Mouse (Mus musculus) neural tube, embryonic 13.5 days (tissue): ENCODE data around the gene Itih5. TPM values are rescaled to one million over a fixed set of nuclear protein-coding genes. Genes with fewer than 3 reads are reported as not detected.
A peak's percentile ranks its signal among the peaks of the same experiment; 100 is the strongest.

Source experiments
- ATAC-seq: fragments of 200-750 bp; cut with Nextera tagmentation; 2 replicates; pipeline ENCODE4 v1.8.0; 2017; ENCODE audit warnings: low read depth, mild to moderate bottlenecking, moderate TSS enrichment, moderate library complexity
- H3K27ac ChIP-seq: fragments of 300-500 bp; sonication (generic); replicated peaks from 2 replicates; pipeline ENCODE4 v1.5.1; 2015; ENCODE audit warnings: moderate library complexity, mild to moderate bottlenecking, inconsistent platforms
- H3K27me3 ChIP-seq: fragments of 300-500 bp; sonication (generic); 2 replicates; pipeline ENCODE4 v1.6.1; 2015; ENCODE audit warnings: mild to moderate bottlenecking, inconsistent platforms
- H3K36me3 ChIP-seq: fragments of 300-500 bp; sonication (generic); 2 replicates; pipeline ENCODE4 v1.6.1; 2015; ENCODE audit warnings: mild to moderate bottlenecking, inconsistent platforms
- H3K4me1 ChIP-seq: fragments of 300-500 bp; sonication (generic); replicated peaks from 2 replicates; pipeline ENCODE4 v1.6.1; 2015; ENCODE audit warnings: inconsistent platforms
- H3K4me2 ChIP-seq: fragments of 300-500 bp; sonication (generic); 2 replicates; pipeline ENCODE4 v1.6.1; 2015; ENCODE audit warnings: inconsistent platforms, mild to moderate bottlenecking, moderate library complexity
- H3K4me3 ChIP-seq: fragments of 300-500 bp; sonication (generic); 2 replicates; pipeline ENCODE4 v1.5.1; 2015; ENCODE audit warnings: mild to moderate bottlenecking, inconsistent platforms
- H3K9ac ChIP-seq: fragments of 300-500 bp; sonication (generic); 2 replicates; pipeline ENCODE4 v1.6.1; 2015; ENCODE audit warnings: moderate library complexity, mild to moderate bottlenecking, inconsistent platforms
- H3K9me3 ChIP-seq: fragments of 300-500 bp; sonication (generic); 2 replicates; pipeline ENCODE4 v1.6.1; 2016; ENCODE audit warnings: inconsistent platforms
- WGBS: fragments of 180-500 bp; shearing (Covaris S2); methylation state at CpG from one replicate; pipeline ENCODE4 v1.1.7; 2015; 5-methylcytosine and 5-hydroxymethylcytosine counted together
- polyA plus RNA-seq: library from polyadenylated mRNA; unstranded; fragments of >200 nt; fragmentation: Nextera tagmentation; extraction: Ambion mirVana; gene quantifications from 2 replicates; pipeline ENCODE4 v1.2.1, GENCODE M21; 2015

The Itih5 gene
- polyA plus RNA-seq, 1 experiment from 2014 or later = 8.9 TPM

- no peak overlapping the region for H3K4me3 ChIP-seq
- ATAC-seq = no peak
- no peaks in the 10 kb centered on the region for H3K36me3 ChIP-seq
- no peak overlapping the region for H3K9ac ChIP-seq
- H3K4me2 ChIP-seq = no peak overlapping the region
- H3K27ac ChIP-seq = no peak overlapping the region
- H3K4me1 ChIP-seq = no peaks in the 10 kb centered on the region
- 80% methylated on average over 2 of the region's 2 CpGs for WGBS
- H3K9me3 ChIP-seq = no peaks in the 10 kb centered on the region
- peaks cover 7% of the 10 kb centered on the region for H3K27me3 ChIP-seq
Observed at GRCm38 (mm10) chr2:10137320-10137719, 16.1 kb upstream of the Itih5 start.

GRCm38 (mm10) chr2:10140456-10140855 lies 12.9 kb upstream of the Itih5 start:
- peaks cover 10% of the 10 kb centered on the region for H3K27me3 ChIP-seq
- 74% methylated on average over 5 of the region's 5 CpGs for whole genome bisulfite sequencing
- H3K36me3 ChIP-seq = no peaks in the 10 kb centered on the region
- H3K4me3 ChIP-seq = no peak overlapping the region
- H3K9ac ChIP-seq = no peak overlapping the region
- H3K4me1 ChIP-seq = no peaks in the 10 kb centered on the region
- no peak overlapping the region for H3K4me2 ChIP-seq
- no peaks in the 10 kb centered on the region for H3K9me3 ChIP-seq
- no peak for ATAC-seq
- no peak overlapping the region for H3K27ac ChIP-seq

- Histone ChIP-seq H3K27ac (no peak overlapping the region), H3K9me3 (no peaks in the 10 kb centered on the region), H3K27me3 (peaks cover 23% of the 10 kb centered on the region), H3K4me2 (no peak overlapping the region), H3K4me1 (no peaks in the 10 kb centered on the region), H3K9ac (no peak overlapping the region), H3K36me3 (no peaks in the 10 kb centered on the region), H3K4me3 (no peak overlapping the region)
- WGBS = 28% methylated on average over 8 of the region's 8 CpGs
- ATAC-seq = peak; percentile 89
Observed at GRCm38 (mm10) chr2:10142472-10143454, 10.6 kb upstream of the Itih5 start.

GRCm38 (mm10) chr2:10145514-10145913 lies 7.9 kb upstream of the Itih5 start:
- H3K9me3 ChIP-seq = no peaks in the 10 kb centered on the region
- H3K27me3 ChIP-seq = peaks cover 23% of the 10 kb centered on the region
- no peaks in the 10 kb centered on the region for H3K36me3 ChIP-seq
- ATAC-seq = no peak
- H3K4me1 ChIP-seq = no peaks in the 10 kb centered on the region
- H3K4me2 ChIP-seq = no peak overlapping the region
- no peak overlapping the region for H3K4me3 ChIP-seq
- 48% methylated on average over 6 of the region's 6 CpGs for WGBS
- H3K27ac ChIP-seq = no peak overlapping the region
- H3K9ac ChIP-seq = no peak overlapping the region

GRCm38 (mm10) chr2:10147176-10147575 lies 6.2 kb upstream of the Itih5 start:
- ATAC-seq = no peak
- no peaks in the 10 kb centered on the region for H3K4me1 ChIP-seq
- H3K27me3 ChIP-seq = peaks cover 20% of the 10 kb centered on the region
- no peak overlapping the region for H3K27ac ChIP-seq
- no peaks in the 10 kb centered on the region for H3K9me3 ChIP-seq
- H3K9ac ChIP-seq = no peak overlapping the region
- H3K4me2 ChIP-seq = no peak overlapping the region
- no peaks in the 10 kb centered on the region for H3K36me3 ChIP-seq
- no peak overlapping the region for H3K4me3 ChIP-seq
- 83% methylated on average over 8 of the region's 8 CpGs for WGBS

GRCm38 (mm10) chr2:10152590-10152989 lies 781 bp upstream of the Itih5 start:
- H3K9me3 ChIP-seq = no peaks in the 10 kb centered on the region
- no peak overlapping the region for H3K4me3 ChIP-seq
- no peaks in the 10 kb centered on the region for H3K36me3 ChIP-seq
- H3K9ac ChIP-seq = no peak overlapping the region
- peaks cover 16% of the 10 kb centered on the region for H3K4me1 ChIP-seq
- H3K27ac ChIP-seq = no peak overlapping the region
- 0 out of 2 replicates have a peak, but pooled peaks cover 3% of the 10 kb centered on the region for H3K27me3 ChIP-seq
- no peak for ATAC-seq
- 84% methylated on average over 5 of the region's 5 CpGs for WGBS
- H3K4me2 ChIP-seq = no peak overlapping the region

GRCm38 (mm10) chr2:10157184-10157583 lies 3.8 kb downstream of the Itih5 start:
- peaks cover 16% of the 10 kb centered on the region for H3K4me1 ChIP-seq
- no peak for ATAC-seq
- H3K9me3 ChIP-seq = no peaks in the 10 kb centered on the region
- H3K36me3 ChIP-seq = no peaks in the 10 kb centered on the region
- H3K27ac ChIP-seq = no peak overlapping the region
- H3K4me2 ChIP-seq = no peak overlapping the region
- no peak overlapping the region for H3K9ac ChIP-seq
- no peak overlapping the region for H3K4me3 ChIP-seq
- H3K27me3 ChIP-seq = no peaks in the 10 kb centered on the region
- WGBS = 83% methylated on average over 10 of the region's 10 CpGs

- H3K4me3 ChIP-seq = no peak overlapping the region
- no peaks in the 10 kb centered on the region for H3K27me3 ChIP-seq
- H3K4me2 ChIP-seq = no peak overlapping the region
- no peaks in the 10 kb centered on the region for H3K9me3 ChIP-seq
- 91% methylated on average over 4 of the region's 4 CpGs for WGBS
- H3K36me3 ChIP-seq = no peaks in the 10 kb centered on the region
- no peak for ATAC-seq
- no peak overlapping the region for H3K9ac ChIP-seq
- H3K27ac ChIP-seq = no peak overlapping the region
- no peaks in the 10 kb centered on the region for H3K4me1 ChIP-seq
Observed at GRCm38 (mm10) chr2:10162011-10162410, 8.6 kb downstream of the Itih5 start.

- no peak overlapping the region for H3K9ac ChIP-seq
- no peaks in the 10 kb centered on the region for H3K9me3 ChIP-seq
- no peak overlapping the region for H3K4me2 ChIP-seq
- no peaks in the 10 kb centered on the region for H3K4me1 ChIP-seq
- ATAC-seq = no peak
- H3K27ac ChIP-seq = no peak overlapping the region
- no peaks in the 10 kb centered on the region for H3K36me3 ChIP-seq
- WGBS = 68% methylated on average over 6 of the region's 6 CpGs
- H3K27me3 ChIP-seq = no peaks in the 10 kb centered on the region
- no peak overlapping the region for H3K4me3 ChIP-seq
Observed at GRCm38 (mm10) chr2:10166635-10167034, 13.3 kb downstream of the Itih5 start.

GRCm38 (mm10) chr2:10167283-10167682 lies 13.9 kb downstream of the Itih5 start:
- ATAC-seq = no peak
- 92% methylated on average over 11 of the region's 11 CpGs for WGBS

GRCm38 (mm10) chr2:10168016-10168415 lies 14.6 kb downstream of the Itih5 start:
- no peak overlapping the region for H3K4me3 ChIP-seq
- no peak for ATAC-seq
- no peak overlapping the region for H3K4me2 ChIP-seq
- H3K9me3 ChIP-seq = no peaks in the 10 kb centered on the region
- 62% methylated on average over 8 of the region's 8 CpGs for WGBS
- no peak overlapping the region for H3K9ac ChIP-seq
- no peak overlapping the region for H3K27ac ChIP-seq
- no peaks in the 10 kb centered on the region for H3K4me1 ChIP-seq
- H3K27me3 ChIP-seq = no peaks in the 10 kb centered on the region
- H3K36me3 ChIP-seq = no peaks in the 10 kb centered on the region

More at GRCm38 (mm10) chr2:10167283-10167682, 13.9 kb downstream of the Itih5 start:
- Histone ChIP-seq H3K27ac (no peak overlapping the region), H3K4me2 (no peak overlapping the region), H3K4me3 (no peak overlapping the region), H3K4me1 (no peaks in the 10 kb centered on the region), H3K9me3 (no peaks in the 10 kb centered on the region), H3K27me3 (no peaks in the 10 kb centered on the region), H3K36me3 (no peaks in the 10 kb centered on the region), H3K9ac (no peak overlapping the region)

- Histone ChIP-seq H3K9ac (no peak overlapping the region), H3K4me2 (no peak overlapping the region), H3K36me3 (no peaks in the 10 kb centered on the region), H3K9me3 (no peaks in the 10 kb centered on the region), H3K4me3 (no peak overlapping the region), H3K27ac (no peak overlapping the region), H3K27me3 (no peaks in the 10 kb centered on the region), H3K4me1 (no peaks in the 10 kb centered on the region)
- no peak for ATAC-seq
- WGBS = 88% methylated on average over 16 of the region's 16 CpGs
Observed at GRCm38 (mm10) chr2:10169991-10170390, 16.6 kb downstream of the Itih5 start.
